Mouse (Mus musculus): ENCODE measurements at regions not wholly inside any gene's neighbourhood (a gene's known extent, or its start where the extent isn't known, plus 50 kb on each side); places are given as distances from the start of the nearest gene placed in this dataset.

- no peak for TF ChIP-seq CTCF (IDR thresholded peaks at IDR 0.05; ENCODE audit: insufficient read depth, low read length)
- TF ChIP-seq POLR2A (IDR thresholded peaks at IDR 0.05; ENCODE audit: borderline replicate concordance, extremely low read depth, low read depth, low read length): no peak
These were observed 116.0 kb upstream of the Eif4g2 start for GRCm38 (mm10) chr7:111198608-111199355.
